Mouse (Mus musculus): ENCODE results near the gene Tcte2.

DNA sequence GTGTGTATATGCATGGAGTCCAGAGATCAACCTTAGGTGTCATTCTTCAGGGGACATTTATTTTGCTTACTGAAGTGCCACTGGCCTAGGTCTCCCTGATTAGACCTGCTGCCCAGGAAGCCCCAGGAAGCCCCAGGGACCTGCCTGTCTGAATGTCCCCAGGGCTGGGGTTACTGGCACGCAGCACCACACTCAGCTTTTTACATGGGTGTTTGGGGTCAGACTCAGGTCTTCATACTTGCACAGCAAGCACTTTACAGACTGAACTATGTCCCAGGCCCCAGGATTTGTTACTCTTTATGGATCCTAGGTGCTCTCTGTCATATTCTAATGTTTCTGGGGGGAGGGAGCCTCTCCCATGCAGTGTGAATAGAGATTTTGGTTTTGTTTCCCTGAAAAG, 95.9 kb downstream of the Tcte2 start:
- TF ChIP-seq CTCF (IDR thresholded peaks at IDR 0.05; ENCODE audit: extremely low read depth, insufficient read depth, low read length) (no peak), POLR2A (IDR thresholded peaks at IDR 0.05; ENCODE audit: extremely low read depth, insufficient read depth, low read length) (no peak)
